Mouse (Mus musculus): ENCODE measurements at regions not wholly inside any gene's neighbourhood (a gene's known extent, or its start where the extent isn't known, plus 50 kb on each side); places are given as distances from the start of the nearest gene placed in this dataset.
A peak's percentile ranks its signal among the peaks of the same experiment; 100 is the strongest.

DNA sequence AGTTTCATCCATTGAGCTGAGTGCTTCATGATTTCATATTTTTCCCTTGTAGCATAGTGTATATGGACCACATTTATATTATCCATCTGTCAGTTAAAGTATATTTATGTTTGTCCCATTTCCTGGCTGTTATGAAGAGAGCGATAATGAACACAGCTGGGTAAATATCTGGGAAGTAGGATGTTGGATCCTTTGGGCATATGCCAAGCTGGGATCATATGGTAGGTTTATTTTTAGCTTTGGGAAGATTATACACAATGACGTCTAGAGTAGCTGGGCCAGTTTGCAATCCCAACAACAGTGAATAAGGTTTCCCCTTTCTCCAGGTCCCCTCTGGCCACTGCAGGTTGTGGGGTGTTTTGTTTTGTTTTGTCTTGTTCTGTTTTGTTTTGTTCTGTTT lies 164.5 kb downstream of the Gm765 start:
- DNase-seq (ENCODE audit: extremely low spot score in 1 of 2, low spot score in 2 of 2): no peak
- intact Hi-C loops (cut with DNase I): no loop called here

DNA sequence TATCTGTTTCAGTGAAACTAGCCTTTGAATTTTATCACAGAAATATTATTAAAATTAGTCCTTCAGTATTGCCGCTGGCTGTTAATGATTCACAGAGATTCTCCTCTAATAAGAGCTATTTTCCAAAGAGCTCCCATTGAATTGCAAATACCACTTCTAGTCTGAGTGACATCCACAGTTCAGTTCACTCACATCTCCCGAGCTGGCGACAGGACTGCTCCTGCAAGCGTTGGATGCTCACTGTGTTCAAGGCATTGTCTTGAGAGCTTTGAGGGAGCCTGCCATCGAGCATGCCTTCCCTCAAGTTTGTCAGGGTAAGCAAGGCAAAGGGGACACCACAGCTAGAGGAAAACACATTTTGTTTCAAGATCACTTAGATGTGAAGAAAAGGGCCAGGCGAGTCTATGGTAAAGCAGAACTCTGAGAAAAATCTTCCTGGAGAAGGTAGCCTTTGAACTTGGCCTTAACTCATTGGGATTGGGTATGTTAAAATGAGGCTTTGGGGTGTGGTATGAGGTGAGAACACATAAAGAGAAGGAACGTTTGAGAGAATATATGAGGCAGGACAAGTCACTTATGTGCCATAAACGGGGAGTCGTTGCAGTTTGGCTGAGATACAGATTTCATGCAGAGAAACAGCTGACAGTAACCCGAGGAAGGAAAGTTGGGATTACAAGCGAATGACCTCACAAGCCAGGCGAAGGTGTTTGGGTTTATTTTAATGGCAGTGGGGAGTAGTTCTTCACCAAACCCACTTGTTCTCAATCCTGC lies 193.3 kb downstream of the Gm765 start:
- intact Hi-C loops (cut with DNase I): loop anchor here (5.0 kb wide), 1 partner anchor 63 kb away; no protein-coding TSS in a partner anchor
- no peak for DNase-seq (ENCODE audit: extremely low spot score in 1 of 2, low spot score in 2 of 2)

DNA sequence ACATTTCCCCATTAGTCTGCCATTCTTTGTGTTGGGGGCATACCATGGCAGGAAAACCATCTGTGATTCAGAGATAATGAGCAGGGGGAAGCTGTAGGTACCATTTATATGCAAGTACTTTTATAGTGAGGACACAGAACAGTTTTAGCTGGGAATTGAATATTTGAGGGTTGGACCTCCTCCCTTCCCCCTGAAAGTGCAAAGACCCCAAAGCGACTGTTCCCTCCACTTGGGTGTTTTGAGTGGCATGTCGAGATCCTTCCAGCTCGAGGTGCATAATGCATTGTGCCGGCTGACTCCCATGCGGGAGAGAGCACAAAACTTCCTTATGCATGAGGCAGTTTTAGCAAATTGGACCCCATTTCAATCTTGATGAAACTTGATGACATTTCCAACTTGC lies 194.7 kb downstream of the Gm765 start:
- DNase-seq (ENCODE audit: extremely low spot score in 1 of 2, low spot score in 2 of 2): no peak
- intact Hi-C loops (cut with DNase I): loop anchor here (5.0 kb wide), 1 partner anchor 64 kb away; no protein-coding TSS in a partner anchor

DNA sequence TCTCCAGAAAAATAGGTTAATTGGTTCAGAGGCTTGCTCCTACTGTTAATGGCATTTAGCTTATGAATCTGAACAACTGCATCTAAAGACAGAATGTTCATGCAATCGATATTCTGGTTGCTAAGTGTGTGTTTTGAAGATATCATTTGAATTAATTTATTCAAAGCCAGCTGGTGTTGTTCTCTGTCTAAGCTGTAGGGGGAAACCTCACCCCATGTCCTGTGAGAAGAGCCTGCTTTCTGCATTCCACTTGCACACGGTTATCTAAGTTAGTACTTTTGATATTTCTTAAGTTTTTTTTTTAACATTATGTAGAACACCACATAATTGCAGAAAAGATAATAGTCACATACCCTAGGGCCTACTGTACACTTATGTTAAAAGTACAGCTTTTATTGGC lies 209.6 kb downstream of the Gm765 start:
- intact Hi-C loops (cut with DNase I): loop anchor here (2.0 to 10.0 kb wide), 3 partner anchors 112 to 379 kb away; no protein-coding TSS in a partner anchor

DNA sequence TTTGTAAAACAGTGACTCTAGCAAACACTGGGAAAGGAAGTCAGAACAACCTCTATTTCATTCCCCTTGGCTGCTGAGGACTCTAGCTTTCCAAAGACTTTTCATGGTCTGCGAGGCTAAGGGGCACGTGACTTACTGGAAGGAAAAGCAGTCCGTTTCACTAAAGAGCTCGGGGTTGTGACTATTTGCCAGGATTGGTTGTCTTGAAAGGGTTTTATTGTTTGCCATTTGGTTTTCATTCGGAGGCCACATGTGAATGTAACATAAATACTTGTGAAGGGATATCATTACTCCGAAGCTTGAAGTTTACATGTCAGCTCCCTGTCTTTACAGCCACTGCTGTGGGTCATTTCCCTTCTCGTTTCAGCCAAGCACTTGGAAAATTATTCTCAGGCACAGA lies 217.1 kb downstream of the Gm765 start:
- intact Hi-C loops (cut with DNase I): no loop called here
- no peak for DNase-seq (ENCODE audit: extremely low spot score in 1 of 2, low spot score in 2 of 2)

More for the DNA sequence above, 209.6 kb downstream of the Gm765 start:
- DNase-seq (ENCODE audit: extremely low spot score in 1 of 2, low spot score in 2 of 2): peak; percentile 38 to 76

DNA sequence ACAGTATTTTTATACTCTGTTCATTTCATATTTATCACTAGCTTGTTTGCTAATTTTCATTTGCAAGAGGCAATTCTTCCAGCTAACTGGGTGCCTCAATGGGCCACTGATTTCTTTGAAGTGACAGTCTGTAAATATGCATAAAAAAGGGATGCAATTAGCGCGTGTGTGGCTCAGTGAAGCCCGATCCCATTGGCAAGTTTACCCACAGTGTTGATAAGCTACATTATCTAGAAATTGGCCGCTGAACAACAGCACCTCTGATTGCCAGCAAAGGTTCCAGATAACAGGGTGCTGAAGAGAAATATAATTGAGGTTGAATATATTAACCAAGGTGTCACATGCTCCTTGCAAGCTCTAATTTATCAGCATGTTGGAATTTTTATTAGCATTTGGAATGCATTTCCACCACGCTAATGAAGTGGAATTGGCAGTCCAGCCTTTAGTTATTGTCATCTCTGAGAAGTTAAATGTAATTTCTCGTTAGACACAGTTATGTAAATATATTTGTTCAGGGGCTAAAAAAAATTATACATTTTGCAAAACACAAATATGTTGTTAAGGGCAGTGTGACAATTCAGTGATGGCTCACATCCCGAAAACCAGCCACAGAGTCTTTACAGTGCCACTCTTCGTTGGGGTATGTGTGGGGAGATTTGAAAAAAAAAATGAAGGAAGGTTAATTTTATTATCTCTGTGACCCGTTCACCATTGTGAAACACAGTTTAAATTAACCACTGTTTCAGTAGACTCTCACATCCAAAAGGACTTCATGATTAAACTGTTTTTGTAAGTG lies 224.0 kb downstream of the Gm765 start:
- no peak for DNase-seq (ENCODE audit: extremely low spot score in 1 of 2, low spot score in 2 of 2)
- intact Hi-C loops (cut with DNase I): loop anchor here (10.0 kb wide), 2 partner anchors 406 to 1146 kb away; no protein-coding TSS in a partner anchor

DNA sequence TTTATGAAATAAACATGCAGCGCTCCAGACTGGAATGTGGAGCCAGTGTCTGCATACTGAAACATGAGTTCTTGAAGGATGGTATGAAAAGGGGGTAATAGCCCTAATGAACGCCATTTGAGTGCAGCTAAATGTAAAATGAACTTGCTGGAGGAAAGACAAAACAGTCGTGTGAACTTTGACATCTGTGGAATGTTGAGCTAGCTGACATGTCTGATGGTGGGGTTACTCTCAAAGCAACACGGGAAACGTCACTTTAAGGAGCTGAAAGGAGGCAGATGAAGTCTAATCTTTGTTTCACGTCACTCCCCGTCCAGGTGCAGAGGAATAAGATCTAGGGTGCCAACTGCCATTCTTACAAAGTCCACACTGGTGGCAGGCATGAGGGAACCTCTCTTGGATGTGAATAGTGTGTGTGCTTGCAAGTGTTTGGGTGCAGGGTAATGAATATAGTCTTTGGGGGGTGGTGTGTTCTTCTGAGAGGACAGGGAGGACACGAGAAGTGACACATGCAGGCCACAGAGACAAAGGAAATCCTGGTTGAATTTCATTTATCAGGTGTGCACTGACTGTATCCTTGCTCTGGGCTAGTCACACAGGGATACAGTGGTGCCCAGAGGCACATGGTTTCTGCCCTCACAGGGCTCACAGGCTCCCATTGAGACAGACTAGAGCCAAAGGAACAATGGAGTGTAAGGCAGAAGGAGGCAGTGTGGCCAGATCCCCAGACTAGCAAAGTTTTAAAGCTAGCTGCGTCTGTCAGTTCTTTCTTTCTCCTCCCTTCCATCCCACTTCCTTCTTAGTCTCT lies 228.0 kb downstream of the Gm765 start:
- no peak for DNase-seq (ENCODE audit: extremely low spot score in 1 of 2, low spot score in 2 of 2)
- intact Hi-C loops (cut with DNase I): loop anchor here (10.0 kb wide), 2 partner anchors 410 to 1150 kb away; no protein-coding TSS in a partner anchor

DNA sequence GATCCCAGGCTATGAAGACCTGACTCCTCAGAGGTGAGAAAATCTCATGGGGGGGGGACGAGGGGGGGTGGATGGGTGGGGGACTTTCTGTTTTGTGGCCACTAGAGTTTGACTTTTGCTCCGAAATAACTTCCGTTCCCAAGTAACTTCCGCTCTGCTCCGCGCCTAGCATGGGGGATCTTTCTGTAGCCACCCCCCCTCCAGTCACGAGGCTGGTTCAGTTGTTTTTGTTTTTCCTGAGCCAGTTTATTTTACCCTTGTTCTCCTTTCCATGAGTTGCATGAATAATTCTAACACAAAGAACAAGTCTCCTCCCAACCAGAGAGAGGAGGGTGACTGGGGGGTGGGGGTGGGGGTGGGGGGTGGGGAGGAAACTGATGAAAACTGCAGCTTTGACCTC lies 228.8 kb downstream of the Gm765 start:
- DNase-seq (ENCODE audit: extremely low spot score in 1 of 2, low spot score in 2 of 2): peak in 1 of 2 experiments; percentile 47
- intact Hi-C loops (cut with DNase I): loop anchor here (10.0 kb wide), 2 partner anchors 411 to 1151 kb away; no protein-coding TSS in a partner anchor

DNA sequence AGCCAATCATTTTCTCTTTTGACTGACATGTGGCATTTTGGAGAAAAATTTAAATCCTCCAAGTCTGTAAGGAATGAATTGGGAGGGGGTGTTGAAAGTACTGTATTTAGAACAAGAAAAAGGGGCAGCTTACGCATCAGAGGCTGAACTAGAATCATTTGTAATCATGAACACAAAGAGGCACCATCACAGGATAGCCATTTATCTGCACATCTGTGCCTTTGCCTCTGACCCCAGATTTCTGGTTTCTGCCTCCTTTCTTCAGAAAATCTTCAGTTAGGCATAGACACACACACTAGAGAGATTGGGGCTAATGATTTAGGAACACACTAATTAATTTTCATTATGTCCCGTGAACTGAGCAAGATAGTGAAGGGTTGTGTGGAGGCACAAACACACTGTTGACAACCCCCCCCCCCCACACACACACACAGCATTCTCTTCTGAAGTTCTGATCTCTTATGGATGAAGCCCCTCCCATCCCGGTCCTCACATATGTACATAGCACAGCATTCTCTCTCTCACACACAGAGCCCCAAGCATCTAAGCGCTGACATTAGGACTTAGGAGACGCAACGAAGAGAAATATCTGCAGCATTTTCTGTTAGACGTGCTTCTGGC lies 229.9 kb downstream of the Gm765 start:
- no peak for DNase-seq (ENCODE audit: extremely low spot score in 1 of 2, low spot score in 2 of 2)
- intact Hi-C loops (cut with DNase I): loop anchor here (10.0 kb wide), 2 partner anchors 412 to 1152 kb away; no protein-coding TSS in a partner anchor

DNA sequence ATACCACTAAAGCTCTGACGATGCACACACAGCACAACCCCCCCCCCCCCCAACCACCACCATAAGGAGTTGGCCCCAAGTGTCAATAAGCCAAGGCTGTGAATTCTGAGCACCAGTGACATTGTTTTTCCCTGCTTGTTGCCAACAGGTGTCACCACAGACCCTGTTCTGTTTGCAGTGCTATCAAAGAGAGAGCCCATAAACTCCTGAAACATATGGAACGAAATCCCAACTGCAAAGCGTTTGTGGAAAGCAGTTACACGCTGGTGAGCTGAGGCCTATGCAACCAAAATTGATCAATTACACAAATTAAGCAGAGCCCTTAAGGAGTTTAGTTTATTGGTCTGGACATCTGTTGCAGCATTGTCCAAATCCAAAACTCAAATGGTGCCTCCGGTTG lies 235.4 kb downstream of the Gm765 start:
- intact Hi-C loops (cut with DNase I): loop anchor here (5.0 kb wide), 2 partner anchors 275 to 1495 kb away; no protein-coding TSS in a partner anchor
- no peak for DNase-seq (ENCODE audit: extremely low spot score in 1 of 2, low spot score in 2 of 2)

DNA sequence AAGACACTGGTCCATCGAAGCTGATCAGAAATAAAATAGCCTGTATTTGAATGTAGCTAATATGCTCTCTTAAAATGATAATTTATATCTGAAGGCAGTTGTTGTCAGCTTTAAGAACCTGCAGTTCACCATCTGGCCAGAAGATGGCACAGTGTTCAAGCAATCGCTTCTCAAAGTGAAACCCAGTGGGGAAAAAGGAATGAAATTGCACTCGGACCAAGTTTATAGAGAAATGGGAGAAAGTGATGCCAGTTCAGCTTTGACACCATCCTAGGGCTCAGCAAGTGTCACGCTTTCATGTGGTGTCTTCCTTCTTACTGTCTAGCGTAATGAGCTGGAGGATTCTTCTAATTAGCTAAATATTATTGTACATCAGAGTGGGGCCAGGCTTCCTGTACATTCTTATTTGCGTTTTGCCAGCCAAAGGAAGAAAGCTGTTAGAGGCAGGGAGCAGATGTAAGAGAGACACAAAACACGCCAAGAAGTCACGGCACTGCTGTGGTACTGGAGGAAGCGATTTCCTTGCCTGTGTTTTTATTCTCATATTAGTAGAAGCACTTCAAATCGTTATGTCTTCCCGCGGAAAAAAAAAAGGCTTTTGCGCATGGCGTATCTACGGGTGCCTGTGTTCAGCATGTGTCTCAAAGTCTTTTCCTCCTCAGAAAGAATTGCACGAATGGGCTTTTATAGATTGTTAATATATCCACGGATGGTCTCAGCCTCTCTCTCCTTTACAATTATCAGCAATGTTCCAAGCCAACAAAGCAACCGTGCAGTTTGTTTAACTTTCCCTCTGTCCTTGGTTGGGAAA lies 237.1 kb downstream of the Gm765 start:
- DNase-seq (ENCODE audit: extremely low spot score in 1 of 2, low spot score in 2 of 2): peak; percentile 80 to 83
- intact Hi-C loops (cut with DNase I): loop anchor here (5.0 kb wide), 2 partner anchors 277 to 1497 kb away; no protein-coding TSS in a partner anchor

DNA sequence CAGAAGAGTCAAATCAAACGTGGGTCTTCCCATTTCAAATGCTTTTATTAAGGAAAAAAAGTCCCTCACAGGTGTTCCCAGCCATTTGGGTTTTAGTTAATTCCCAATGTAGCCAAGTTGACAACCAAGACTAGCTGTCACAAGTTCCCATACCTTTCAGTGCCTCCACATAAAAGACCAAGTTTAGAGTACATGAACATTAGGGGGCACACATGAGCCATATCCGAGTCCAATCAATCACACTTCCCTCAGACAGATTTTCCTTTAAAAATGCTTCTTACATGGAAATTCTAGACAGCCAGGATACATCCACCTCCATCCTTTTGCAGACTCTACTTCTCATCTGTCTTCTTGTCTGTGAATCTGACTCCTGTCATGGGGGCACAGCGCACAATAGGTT lies 238.1 kb downstream of the Gm765 start:
- intact Hi-C loops (cut with DNase I): no loop called here
- DNase-seq (ENCODE audit: extremely low spot score in 1 of 2, low spot score in 2 of 2): no peak

DNA sequence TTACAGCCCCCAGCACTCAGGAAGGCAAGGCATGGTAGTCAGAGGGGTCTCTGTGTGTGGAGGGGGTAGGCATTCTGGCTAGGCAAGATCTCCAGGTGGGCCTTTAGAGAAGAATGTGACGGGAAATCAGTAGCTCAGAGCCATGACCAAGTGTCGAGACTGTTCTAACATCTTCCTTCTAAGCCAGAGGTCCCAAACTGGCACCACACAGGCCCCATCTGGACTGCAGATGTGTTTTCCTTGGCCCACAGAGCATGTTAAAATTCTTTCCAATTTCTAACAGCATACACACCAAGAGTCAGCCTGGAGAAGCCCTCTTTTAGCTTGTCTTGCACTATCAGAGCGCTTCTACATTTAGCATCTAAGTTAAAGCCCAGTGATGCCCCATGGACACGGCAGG lies 241.5 kb downstream of the Gm765 start:
- no peak for DNase-seq (ENCODE audit: extremely low spot score in 1 of 2, low spot score in 2 of 2)
- intact Hi-C loops (cut with DNase I): no loop called here

DNA sequence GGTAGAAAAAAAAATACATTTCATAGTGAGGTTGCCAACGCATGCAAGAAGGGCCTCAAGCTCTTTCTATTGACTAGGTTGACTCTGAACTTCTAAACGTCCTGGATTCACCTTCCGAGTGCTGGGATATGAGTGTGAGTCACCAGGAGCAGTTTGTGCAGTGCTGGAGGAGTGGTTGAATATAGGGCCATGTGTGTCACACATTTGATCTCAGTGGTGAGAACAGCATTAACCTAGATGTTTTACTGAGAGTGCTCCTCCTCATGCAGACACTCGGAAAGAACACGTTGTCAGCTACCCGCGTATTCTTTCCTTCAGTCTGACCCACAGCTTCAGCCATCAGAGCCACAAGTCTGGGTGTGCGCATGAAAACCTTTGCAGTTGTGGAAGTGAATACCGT lies 243.4 kb downstream of the Gm765 start:
- intact Hi-C loops (cut with DNase I): no loop called here
- DNase-seq (ENCODE audit: extremely low spot score in 1 of 2, low spot score in 2 of 2): no peak

DNA sequence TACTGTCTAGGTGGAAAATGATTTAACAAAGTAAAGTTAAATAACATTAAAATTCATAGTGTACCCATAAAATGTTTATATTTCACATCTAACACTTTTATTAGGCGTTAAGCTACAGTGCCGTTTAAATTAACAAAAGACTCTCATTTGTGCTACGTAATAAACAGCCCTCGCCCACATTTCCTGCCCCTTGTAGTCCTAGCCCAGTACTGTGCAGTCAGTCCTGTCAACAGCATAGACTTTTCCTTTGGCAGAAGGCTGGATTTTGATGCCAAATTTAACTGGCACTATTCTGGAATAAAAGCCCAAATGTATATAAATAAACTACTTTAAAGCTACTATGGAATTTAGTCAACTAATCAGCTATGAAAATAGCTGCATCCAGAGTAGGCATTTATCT lies 247.3 kb downstream of the Gm765 start:
- intact Hi-C loops (cut with DNase I): no loop called here
- no peak for DNase-seq (ENCODE audit: extremely low spot score in 1 of 2, low spot score in 2 of 2)

DNA sequence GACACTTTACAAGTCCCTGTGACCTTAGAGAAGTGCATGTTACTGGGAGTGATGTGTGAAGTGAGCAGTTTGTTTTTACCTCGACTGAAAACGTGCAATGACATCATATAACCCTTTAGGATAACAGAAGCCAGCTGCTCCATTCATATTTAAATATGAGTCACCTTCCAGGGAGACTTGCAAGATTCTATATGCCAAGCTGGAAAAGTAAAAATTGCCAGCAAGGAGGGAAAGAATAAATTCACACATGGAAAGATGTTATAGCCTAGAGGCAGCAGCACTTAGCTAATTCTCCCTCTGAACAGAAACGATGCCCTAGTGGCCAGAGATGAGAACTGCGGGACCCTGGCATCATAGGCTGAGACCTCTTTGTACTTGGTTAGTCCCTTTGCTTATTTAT lies 253.4 kb downstream of the Gm765 start:
- intact Hi-C loops (cut with DNase I): no loop called here

DNA sequence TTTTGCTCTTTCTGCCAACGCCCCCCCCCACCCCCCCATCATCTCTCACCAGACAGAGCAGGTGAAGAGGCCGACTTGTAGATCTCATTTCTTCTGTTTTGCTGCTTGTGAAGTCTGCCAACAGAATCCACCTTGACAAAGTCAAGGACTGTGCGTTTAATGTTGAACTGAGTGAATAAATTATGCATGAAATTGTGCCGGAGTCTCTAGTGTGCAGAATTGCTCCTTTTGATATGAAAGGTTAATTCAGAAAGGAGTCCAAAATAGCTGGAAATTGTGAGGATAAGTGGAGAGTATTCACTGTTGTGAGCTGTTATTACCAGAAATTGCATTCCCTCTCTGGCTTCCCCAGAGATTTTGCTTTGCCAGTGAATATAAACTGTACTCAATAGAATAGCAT lies 262.5 kb downstream of the Gm765 start:
- intact Hi-C loops (cut with DNase I): no loop called here
- no peak for DNase-seq (ENCODE audit: extremely low spot score in 1 of 2, low spot score in 2 of 2)

More for the DNA sequence above, 253.4 kb downstream of the Gm765 start:
- peak; percentile 36 to 61 for DNase-seq (ENCODE audit: extremely low spot score in 1 of 2, low spot score in 2 of 2)

Data from left cerebral cortex, postnatal 10 days (tissue).